Comparison of ENCODE assay signal across 18 mouse cellular contexts in the genomic region with DNA sequence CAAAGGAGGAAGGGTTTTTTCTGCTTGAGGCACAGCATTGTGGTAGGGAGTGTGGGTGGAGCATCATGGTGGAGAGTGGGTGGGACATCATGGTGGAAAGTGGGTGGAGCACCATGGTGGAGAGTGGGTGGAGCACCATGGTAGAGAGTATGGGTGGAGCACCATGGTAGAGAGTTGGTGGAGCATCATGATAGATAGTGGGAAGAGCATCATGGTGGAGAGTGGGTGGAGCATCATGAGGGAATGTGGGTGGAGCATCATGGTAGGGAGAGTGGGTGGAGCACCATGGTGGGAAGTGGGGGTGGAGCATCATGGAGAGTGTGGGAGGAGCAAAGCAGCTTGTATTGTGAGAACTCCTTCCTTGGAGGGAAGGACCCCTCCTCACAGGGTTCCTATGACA. TPM values are rescaled to one million over a fixed set of nuclear protein-coding genes. Genes with fewer than 3 reads are reported as not detected.
"Had no signal": no experiment of that assay in that cellular context is flagged by ENCODE, and none has a peak within 500 bp of the region (broad histone marks: within the 10 kb centered on the region; RNA-seq: fewer than 3 reads in every experiment).

No protein-coding gene starts in this region.

- ATAC-seq: lung, postnatal 0 days; midbrain, embryonic 13.5 days; midbrain, embryonic 15.5 days had no signal

- H3K9ac ChIP-seq: lung, embryonic 15.5 days; midbrain, embryonic 13.5 days; midbrain, embryonic 15.5 days; neural tube, embryonic 12.5 days had no signal

- H3K27ac ChIP-seq: lung, embryonic 15.5 days; macrophage; midbrain, embryonic 13.5 days; midbrain, embryonic 15.5 days; neural tube, embryonic 12.5 days had no signal

- H3K36me3 ChIP-seq: lung, embryonic 15.5 days; midbrain, embryonic 13.5 days; midbrain, embryonic 15.5 days; neural tube, embryonic 12.5 days had no signal

- H3K27me3 ChIP-seq: lung, embryonic 15.5 days; midbrain, embryonic 13.5 days; midbrain, embryonic 15.5 days; neural tube, embryonic 12.5 days had no signal

- DNase-seq: lung, adult 2 months; lung, postnatal 14 days; lung, postnatal 36 days; right cerebral cortex, postnatal 14 days; thymus, adult 2 months; thymus, postnatal 25 days; thymus, postnatal 4 days had no signal

- H3K9me3 ChIP-seq: lung, embryonic 15.5 days; midbrain, embryonic 13.5 days; midbrain, embryonic 15.5 days had no signal

- H3K4me3 ChIP-seq: lung, embryonic 15.5 days; megakaryocyte, embryonic 14.5 days; midbrain, embryonic 13.5 days; midbrain, embryonic 15.5 days; neural tube, embryonic 12.5 days had no signal

- H3K4me1 ChIP-seq: midbrain, embryonic 13.5 days; midbrain, embryonic 15.5 days had no signal

- H3K4me2 ChIP-seq: lung, embryonic 15.5 days; midbrain, embryonic 11.5 days; midbrain, embryonic 13.5 days; midbrain, embryonic 15.5 days; neural tube, embryonic 12.5 days had no signal

RNA-seq across cellular contexts. Expression of a gene that starts 52.8 kb away (rescaled TPM):
- total RNA-seq: megakaryocyte progenitor cell, adult 5-6 weeks; monocyte, adult 5-6 weeks; neutrophil, adult 5-6 weeks had no signal
- polyA plus RNA-seq: macrophage had no signal
